Mouse (Mus musculus): Measurements from ENCODE around the gene Rfx7. TPM values are rescaled to one million over a fixed set of nuclear protein-coding genes. Genes with fewer than 3 reads are reported as not detected.

Rfx7 gene
- polyA plus RNA-seq, 1 experiment from 2014 or later, result 16.2 TPM

Small RNAs within 50 kb of the gene (microRNA-seq; reads per million reads assigned to microRNA genes)
- not detected for gene Gm28010

Other genes with a start within 250 kb of the Rfx7 start
- gene Mns1, start 94.2 kb upstream of the Rfx7 start, polyA plus RNA-seq (2015; fragmentation: Nextera tagmentation; extraction: Ambion mirVana), result 28.8 and 30.4 TPM in 2 replicates
- gene Tex9, start 40.0 kb upstream of the Rfx7 start, polyA plus RNA-seq (2015; fragmentation: Nextera tagmentation; extraction: Ambion mirVana), result 62.0 and 65.6 TPM in 2 replicates
- 552 and 600 TPM in 2 replicates for gene Nedd4, start 130.1 kb downstream of the Rfx7 start, polyA plus RNA-seq (2015; fragmentation: Nextera tagmentation; extraction: Ambion mirVana)

Data from forebrain, embryonic 13.5 days (tissue).